Mouse (Mus musculus) thymus, adult 2 months (tissue): Measurements from ENCODE around the gene Vmp1. TPM values are rescaled to one million over a fixed set of nuclear protein-coding genes. Genes with fewer than 3 reads are reported as not detected.

Source experiments
- DNase-seq: peaks from one replicate; pipeline ENCODE4 v3.0.0; 2021
- H3K27ac ChIP-seq: fragments of 200-500 bp; 2 replicates; pipeline ENCODE4 v1.5.1; 2012; ENCODE audit warnings: low read length, control low read depth; ENCODE audit not compliant: control insufficient read depth, insufficient read depth
- H3K27me3 ChIP-seq: fragments of 200-500 bp; 2 replicates; pipeline ENCODE4 v1.6.1; 2012; ENCODE audit warnings: mild to moderate bottlenecking, low read length, moderate library complexity, mixed read lengths; ENCODE audit not compliant: control insufficient read depth, insufficient read depth
- H3K36me3 ChIP-seq: fragments of 200-500 bp; 2 replicates; pipeline ENCODE4 v1.6.1; 2012; ENCODE audit warnings: mild to moderate bottlenecking, low read length, moderate library complexity; ENCODE audit not compliant: control insufficient read depth, insufficient read depth
- H3K4me1 ChIP-seq: fragments of 200-500 bp; replicated peaks from 2 replicates; pipeline ENCODE4 v1.6.1; 2012; ENCODE audit warnings: low read length; ENCODE audit not compliant: control insufficient read depth, insufficient read depth
- H3K4me3 ChIP-seq: fragments of 200-500 bp; 2 replicates; pipeline ENCODE4 v1.5.1; 2012; ENCODE audit warnings: mild to moderate bottlenecking, low read length, control low read depth, moderate library complexity; ENCODE audit not compliant: control insufficient read depth, insufficient read depth
- CTCF ChIP-seq: fragments of 200-500 bp; IDR thresholded peaks from 2 replicates; pipeline ENCODE4 v1.5.1; 2012; ENCODE audit warnings: mild to moderate bottlenecking, control low read depth, low read length, moderate library complexity, borderline replicate concordance; ENCODE audit not compliant: control insufficient read depth, poor library complexity, insufficient read depth; ENCODE audit errors: extremely low read depth
- POLR2A ChIP-seq: fragments of 200-500 bp; IDR thresholded peaks from 2 replicates; pipeline ENCODE4 v1.6.1; 2012; ENCODE audit warnings: mild to moderate bottlenecking, low read length, control low read depth, moderate library complexity; ENCODE audit not compliant: control insufficient read depth, poor library complexity, insufficient read depth; ENCODE audit errors: extremely low read depth
- WGBS: fragments of 180-500 bp; shearing (Covaris S2); methylation state at CpG from one replicate; pipeline ENCODE4 v1.1.7; 2018; 5-methylcytosine and 5-hydroxymethylcytosine counted together
- polyA plus RNA-seq: library from polyadenylated mRNA; depleted of rRNA; stranded (reverse); fragments of >200 nt; gene quantifications from 2 replicates; pipeline ENCODE4 v1.2.3, GENCODE M21; 2012

Vmp1 gene
- polyA plus RNA-seq, 1 experiment, result 36.7 TPM

- no peak overlapping the region for H3K4me3 ChIP-seq
- H3K27me3 ChIP-seq, result no peaks in the 10 kb centered on the region
- no peaks in the 10 kb centered on the region for H3K36me3 ChIP-seq
- H3K27ac ChIP-seq, result no peak overlapping the region
- TF ChIP-seq CTCF, result no peak
- TF ChIP-seq POLR2A, result no peak
- no peak for DNase-seq
- H3K4me1 ChIP-seq, result peaks cover 7% of the 10 kb centered on the region
- 90% methylated on average over 9 of the region's 9 CpGs for WGBS
These were observed 113.3 kb downstream of the Vmp1 start for GRCm38 (mm10) chr11:86570261-86570746.

- Histone ChIP-seq H3K4me1 (peaks cover under 1% of the 10 kb centered on the region; the same call in 1 of the 2 replicates), H3K4me3 (no peak overlapping the region), H3K27ac (no peak overlapping the region), H3K36me3 (0 out of 2 replicates have a peak, but pooled peaks cover 4% of the 10 kb centered on the region), H3K27me3 (no peaks in the 10 kb centered on the region)
- no peak for TF ChIP-seq CTCF
- no peak for TF ChIP-seq POLR2A
- WGBS, result 57% methylated on average over 3 of the region's 3 CpGs
- DNase-seq, result no peak
These were observed 115.2 kb downstream of the Vmp1 start for GRCm38 (mm10) chr11:86568425-86568824.

GRCm38 (mm10) chr11:86558258-86558657, 125.4 kb downstream of the Vmp1 start:
- Histone ChIP-seq H3K27me3 (no peaks in the 10 kb centered on the region), H3K27ac (no peak overlapping the region), H3K36me3 (0 out of 2 replicates have a peak, but pooled peaks cover 13% of the 10 kb centered on the region), H3K4me3 (no peak overlapping the region), H3K4me1 (peaks cover 4% of the 10 kb centered on the region; the same call in 1 of the 2 replicates)
- DNase-seq, result no peak
- 95% methylated on average over 4 of the region's 4 CpGs for WGBS
- TF ChIP-seq CTCF, result no peak
- TF ChIP-seq POLR2A, result no peak

- Histone ChIP-seq H3K27me3 (no peaks in the 10 kb centered on the region), H3K36me3 (peaks cover 17% of the 10 kb centered on the region), H3K4me1 (no peaks in the 10 kb centered on the region), H3K4me3 (no peak overlapping the region), H3K27ac (no peak overlapping the region)
- WGBS, result 96% methylated on average over 6 of the region's 6 CpGs
- no peak for TF ChIP-seq POLR2A
- no peak for TF ChIP-seq CTCF
- no peak for DNase-seq
These were observed 130.1 kb downstream of the Vmp1 start for GRCm38 (mm10) chr11:86553525-86553924.

GRCm38 (mm10) chr11:86547412-86547811, 136.2 kb downstream of the Vmp1 start:
- Histone ChIP-seq H3K4me1 (peaks cover 3% of the 10 kb centered on the region; the same call in 1 of the 2 replicates), H3K36me3 (peaks cover 8% of the 10 kb centered on the region), H3K27me3 (no peaks in the 10 kb centered on the region), H3K4me3 (no peak overlapping the region), H3K27ac (no peak overlapping the region)
- DNase-seq, result peak; percentile 43
- TF ChIP-seq CTCF, result no peak
- 94% methylated on average over 1 of the region's 1 CpGs for WGBS

GRCm38 (mm10) chr11:86545556-86545955, 138.1 kb downstream of the Vmp1 start:
- Histone ChIP-seq H3K27me3 (no peaks in the 10 kb centered on the region), H3K4me3 (no peak overlapping the region), H3K36me3 (peaks cover 8% of the 10 kb centered on the region), H3K27ac (no peak overlapping the region), H3K4me1 (peaks cover 3% of the 10 kb centered on the region; the same call in 1 of the 2 replicates)
- 77% methylated on average over 8 of the region's 8 CpGs for WGBS
- DNase-seq, result no peak
- no peak for TF ChIP-seq CTCF
- no peak for TF ChIP-seq POLR2A
